Mouse (Mus musculus): ENCODE results near the gene Mbtd1. TPM values are rescaled to one million over a fixed set of nuclear protein-coding genes. Genes with fewer than 3 reads are reported as not detected.
"Not testable (repeated sequence)": the region's sequence is repeated elsewhere in the genome, so short reads cannot be mapped to it uniquely, and the experiment has no call there.

Gene Mbtd1
- total RNA-seq (2021), result 10 to 100 TPM; 24.6 to 32.5 TPM
- long read RNA-seq, experiment 1, partial matches to known transcripts, result 2 of 9 reads
- long read RNA-seq, experiment 1, other reads (novel, unspliced or antisense), result 7 of 9 reads
- long read RNA-seq, experiment 2, full-length matches to known transcripts, result 1 of 3 reads
- long read RNA-seq, experiment 2, partial matches to known transcripts, result 0 of 3 reads
- long read RNA-seq, experiment 2, other reads (novel, unspliced or antisense), result 2 of 3 reads

GRCm38 (mm10) chr11:93885572-93886410 is at the start of gene Mbtd1, which contains the start of gene Utp18:
Mbtd1 (plus strand) TSS chr11:93885852.
Utp18 (minus strand) TSS chr11:93885766.
- peak; percentile 100 for DNase-seq

GRCm38 (mm10) chr11:93847342-93847741 is 38.3 kb upstream of the Mbtd1 start:
- DNase-seq, result no peak

- no peak for DNase-seq
These were observed 33.1 kb upstream of the Mbtd1 start for GRCm38 (mm10) chr11:93852546-93852945.

- peak; percentile 74 to 81 for DNase-seq
These were observed 29.2 kb upstream of the Mbtd1 start for GRCm38 (mm10) chr11:93856284-93856955.

GRCm38 (mm10) chr11:93860540-93861172 is 25.0 kb upstream of the Mbtd1 start:
- DNase-seq, result no peak

- no peak for DNase-seq
These were observed 24.5 kb upstream of the Mbtd1 start for GRCm38 (mm10) chr11:93861193-93861592.

GRCm38 (mm10) chr11:93862045-93862623 is 23.5 kb upstream of the Mbtd1 start:
- DNase-seq, result no peak

GRCm38 (mm10) chr11:93862638-93863037 is 23.0 kb upstream of the Mbtd1 start:
- DNase-seq, result no peak

GRCm38 (mm10) chr11:93884068-93884467 is 1.6 kb upstream of the Mbtd1 start:
- DNase-seq, result no peak

- DNase-seq, result peak; percentile 79 to 84
These were observed 616 bp upstream of the Mbtd1 start for GRCm38 (mm10) chr11:93884901-93885571.

- DNase-seq, result peak; percentile 8 to 51
These were observed 893 bp downstream of the Mbtd1 start for GRCm38 (mm10) chr11:93886411-93887079.

- DNase-seq, result no peak
These were observed 1.4 kb downstream of the Mbtd1 start for GRCm38 (mm10) chr11:93887080-93887447.

GRCm38 (mm10) chr11:93897732-93898131 is 12.1 kb downstream of the Mbtd1 start:
- no peak for DNase-seq

- no peak for DNase-seq
These were observed 21.2 kb downstream of the Mbtd1 start for GRCm38 (mm10) chr11:93906834-93907233.

- DNase-seq, result no peak
These were observed 22.2 kb downstream of the Mbtd1 start for GRCm38 (mm10) chr11:93907839-93908238.

- DNase-seq, result no peak
These were observed 23.2 kb downstream of the Mbtd1 start for GRCm38 (mm10) chr11:93908829-93909228.

- no peak for DNase-seq
These were observed 26.0 kb downstream of the Mbtd1 start for GRCm38 (mm10) chr11:93911603-93912002.

GRCm38 (mm10) chr11:93915019-93915418 is 29.4 kb downstream of the Mbtd1 start:
- DNase-seq, result not testable (repeated sequence)

- DNase-seq, result no peak
These were observed 43.5 kb downstream of the Mbtd1 start for GRCm38 (mm10) chr11:93929106-93929505.

GRCm38 (mm10) chr11:93940906-93941305 is 55.3 kb downstream of the Mbtd1 start:
- no peak for DNase-seq

GRCm38 (mm10) chr11:93944986-93945385 is 59.3 kb downstream of the Mbtd1 start:
- DNase-seq, result no peak

Measured in adrenal gland, postnatal 36 days (tissue).